Mouse (Mus musculus) heart, embryonic 10.5 days (tissue): ENCODE measurements around the gene Cdiptos. TPM values are rescaled to one million over a fixed set of nuclear protein-coding genes. Genes with fewer than 3 reads are reported as not detected.

Experiments
- DNase-seq: peaks from one replicate; pipeline ENCODE4 v3.0.0-alpha.2; 2017; ENCODE audit warnings: low spot score
- H3K27ac ChIP-seq: fragments of 300-500 bp; sonication (generic); 2 replicates; pipeline ENCODE4 v1.5.1; 2016; ENCODE audit warnings: mild to moderate bottlenecking
- H3K27me3 ChIP-seq: fragments of 300-500 bp; sonication (generic); 2 replicates; pipeline ENCODE4 v1.6.1; 2016; ENCODE audit warnings: mild to moderate bottlenecking; ENCODE audit not compliant: poor library complexity, insufficient read depth, severe bottlenecking
- H3K36me3 ChIP-seq: fragments of 300-500 bp; sonication (generic); 2 replicates; pipeline ENCODE4 v1.6.1; 2016; ENCODE audit warnings: mild to moderate bottlenecking, moderate library complexity
- H3K4me1 ChIP-seq: fragments of 300-500 bp; sonication (generic); 2 replicates; pipeline ENCODE4 v1.6.1; 2016; ENCODE audit warnings: mild to moderate bottlenecking
- H3K4me3 ChIP-seq: fragments of 300-500 bp; sonication (generic); 2 replicates; pipeline ENCODE4 v1.5.1; 2016; ENCODE audit warnings: mild to moderate bottlenecking, moderate library complexity
- H3K9me3 ChIP-seq: fragments of 300-500 bp; sonication (generic); 2 replicates; pipeline ENCODE4 v1.6.1; 2016; ENCODE audit warnings: mild to moderate bottlenecking, moderate library complexity
- WGBS: fragments of 180-500 bp; shearing (Covaris S2); methylation state at CpG from one replicate; pipeline ENCODE4 v1.1.7; 2016; 5-methylcytosine and 5-hydroxymethylcytosine counted together
- polyA plus RNA-seq: library from polyadenylated mRNA; unstranded; fragments of >200 nt; fragmentation: Nextera tagmentation; extraction: Ambion mirVana; gene quantifications from 2 replicates; pipeline ENCODE4 v1.2.1, GENCODE M21; 2016

Gene Cdiptos
- polyA plus RNA-seq, 1 experiment from 2014 or later = 1.5 TPM

DNA sequence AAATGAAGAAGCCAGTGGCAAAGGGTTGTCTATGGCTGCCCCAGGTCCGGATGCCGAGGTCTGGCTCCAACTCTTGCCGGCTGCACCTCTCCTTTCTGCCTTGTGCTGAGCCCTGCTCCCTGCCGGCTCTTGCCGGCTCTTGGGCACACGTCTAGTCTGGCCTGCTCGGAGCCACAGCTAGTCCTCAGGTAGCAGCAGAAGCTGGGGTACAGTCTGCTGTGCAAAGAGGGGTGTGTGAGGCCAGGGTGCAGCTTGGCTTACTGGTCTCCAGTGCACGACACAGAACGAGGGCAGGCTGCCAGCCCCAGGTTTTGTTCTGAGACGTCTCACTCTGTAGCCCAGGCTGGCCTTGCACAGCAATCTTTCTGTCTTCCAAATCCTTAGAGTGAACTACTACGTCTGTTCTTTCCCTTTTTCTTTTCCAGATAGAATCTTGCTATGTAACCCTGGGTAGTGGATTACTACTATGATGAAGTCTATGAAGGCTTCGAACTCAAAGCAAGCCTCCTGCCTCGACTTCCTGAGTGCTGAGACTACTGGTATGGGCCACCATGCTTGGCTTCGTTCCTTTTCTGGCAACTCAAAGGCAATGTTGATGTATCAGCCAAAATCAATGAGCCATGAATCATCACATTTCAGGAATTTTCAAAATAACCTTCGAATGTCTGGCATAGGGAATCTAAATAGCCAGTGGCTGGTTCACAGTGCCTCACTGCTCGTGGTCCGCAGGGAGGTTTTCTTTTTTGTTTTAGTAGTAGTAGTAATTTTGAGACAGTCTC, 33.6 kb upstream of the Cdiptos start:
- Histone ChIP-seq H3K4me1 (peaks cover 37% of the 10 kb centered on the region), H3K4me3 (no peak overlapping the region), H3K9me3 (no peaks in the 10 kb centered on the region), H3K27me3 (no peaks in the 10 kb centered on the region), H3K36me3 (peaks cover 21% of the 10 kb centered on the region), H3K27ac (peak overlapping the region; percentile 57)
- WGBS = 82% methylated on average over 17 of the region's 17 CpGs
- no peak for DNase-seq

DNA sequence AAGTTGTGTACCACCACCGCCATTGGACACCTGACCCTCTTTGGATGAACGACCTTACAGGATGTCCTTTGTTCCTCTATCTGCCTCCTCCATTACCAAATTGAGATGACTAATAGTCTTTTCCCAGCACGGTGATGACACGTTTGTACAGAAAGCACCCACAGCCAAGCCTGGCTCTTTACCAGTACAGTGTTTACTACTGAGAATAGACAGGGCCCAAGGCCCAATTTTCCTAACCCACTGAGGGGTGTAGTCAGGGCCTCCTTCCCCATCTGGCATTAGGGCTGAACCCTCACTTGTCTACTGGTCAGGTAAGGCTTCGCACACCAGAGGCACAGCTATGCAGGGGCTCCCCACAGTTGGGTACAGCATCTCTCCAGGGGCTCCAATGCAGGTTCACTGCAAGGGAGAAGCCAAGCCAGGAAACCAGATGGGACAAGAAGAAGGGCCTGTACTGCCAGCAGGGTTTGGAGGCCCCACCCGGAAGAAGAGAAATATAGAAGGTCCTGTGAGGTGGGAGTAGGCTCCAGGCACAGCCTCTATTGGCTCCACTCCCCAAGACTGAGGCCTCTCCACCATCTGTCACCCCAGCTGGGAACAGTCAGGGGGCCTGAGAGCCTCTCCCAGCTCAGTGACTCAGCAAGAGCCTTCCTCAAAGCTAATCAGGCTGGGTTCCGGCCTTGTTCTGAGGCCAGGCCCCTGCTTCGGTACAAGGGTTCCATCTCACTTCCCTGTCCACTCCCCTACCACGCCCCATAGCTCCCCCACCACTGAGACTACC, 32.5 kb upstream of the Cdiptos start:
- Histone ChIP-seq H3K4me3 (no peak overlapping the region), H3K27ac (peak overlapping the region; percentile 57), H3K4me1 (peaks cover 27% of the 10 kb centered on the region), H3K9me3 (no peaks in the 10 kb centered on the region), H3K36me3 (peaks cover 12% of the 10 kb centered on the region), H3K27me3 (no peaks in the 10 kb centered on the region)
- DNase-seq = peak; percentile 93
- 36% methylated on average over 9 of the region's 9 CpGs for WGBS

DNA sequence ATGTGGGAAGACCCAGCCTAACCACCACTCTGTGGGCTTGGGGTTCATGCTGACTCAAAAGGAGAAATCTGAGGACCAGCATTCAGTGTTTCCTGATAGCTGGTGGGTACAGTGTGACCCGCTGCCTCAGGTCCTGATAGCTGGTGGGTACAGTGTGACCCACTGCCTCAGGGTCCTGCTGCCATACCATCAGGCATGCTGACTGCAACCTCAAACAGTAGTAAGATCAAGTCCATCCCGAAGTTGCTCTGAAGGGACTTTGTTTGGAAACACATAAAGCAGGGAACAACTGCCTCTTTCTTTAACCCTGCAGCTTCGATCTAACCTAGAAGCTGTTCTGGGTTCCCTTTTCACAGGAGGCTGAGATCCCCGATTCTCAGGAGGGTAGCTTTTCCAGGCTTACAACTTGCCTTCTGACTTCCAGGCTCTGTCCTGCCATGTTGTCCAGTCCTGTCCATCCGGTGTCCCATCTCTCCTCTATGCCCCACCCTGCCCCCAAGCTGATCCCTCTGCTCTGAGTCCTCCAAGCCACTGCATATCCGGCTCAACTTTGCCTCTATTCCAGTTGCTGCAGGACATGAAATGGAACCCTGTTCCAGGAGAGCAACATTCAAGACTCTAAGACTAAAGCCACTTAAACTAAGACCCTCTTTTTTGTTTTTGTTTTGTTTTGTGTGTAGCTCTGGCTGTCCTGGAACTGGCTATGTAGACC, 31.6 kb upstream of the Cdiptos start:
- H3K36me3 ChIP-seq = peaks cover 3% of the 10 kb centered on the region
- DNase-seq = no peak
- peaks cover 20% of the 10 kb centered on the region for H3K4me1 ChIP-seq
- H3K27me3 ChIP-seq = no peaks in the 10 kb centered on the region
- H3K27ac ChIP-seq = no peak overlapping the region
- no peak overlapping the region for H3K4me3 ChIP-seq
- no peaks in the 10 kb centered on the region for H3K9me3 ChIP-seq
- WGBS = 83% methylated on average over 6 of the region's 6 CpGs

DNA sequence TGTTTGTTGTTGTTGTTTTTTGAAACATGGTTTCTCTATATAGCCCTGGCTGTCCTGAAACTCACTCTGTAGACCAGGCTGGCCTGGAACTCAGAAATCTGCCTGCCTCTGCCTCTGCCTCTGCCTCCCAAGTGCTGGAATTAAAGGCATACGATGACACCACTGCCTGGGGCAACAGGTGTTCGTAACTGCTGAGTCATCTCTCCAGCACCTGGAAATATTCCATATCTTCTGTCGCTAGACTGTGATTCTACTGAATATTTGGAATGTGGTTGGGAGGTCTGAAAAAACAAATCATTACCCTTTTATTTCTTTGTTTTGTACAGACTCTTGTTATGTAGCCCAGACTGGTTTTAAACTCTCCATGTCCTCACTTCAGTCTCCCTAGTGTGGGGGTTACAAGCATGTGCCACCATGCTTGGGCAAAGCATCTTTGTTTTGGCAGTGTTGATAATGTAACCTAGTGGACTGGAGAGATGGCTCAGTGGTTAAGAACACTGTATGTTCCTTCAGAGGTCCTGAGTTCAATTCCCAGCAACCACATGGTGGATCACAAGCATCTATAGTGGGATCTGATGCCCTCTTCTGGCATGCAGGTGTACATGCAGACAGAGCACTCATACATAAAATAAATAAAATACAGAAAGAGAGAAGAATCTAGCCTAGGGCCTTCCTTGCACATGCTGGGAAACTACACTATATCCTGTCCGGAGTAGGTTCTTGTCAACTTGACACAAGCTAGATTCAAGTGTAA, 28.4 kb upstream of the Cdiptos start:
- Histone ChIP-seq H3K4me1 (peaks cover 18% of the 10 kb centered on the region), H3K27ac (no peak overlapping the region), H3K4me3 (no peak overlapping the region), H3K9me3 (no peaks in the 10 kb centered on the region), H3K27me3 (no peaks in the 10 kb centered on the region), H3K36me3 (0 out of 2 replicates have a peak, but pooled peaks cover 3% of the 10 kb centered on the region)
- no peak for DNase-seq
- 79% methylated on average over 4 of the region's 4 CpGs for WGBS

DNA sequence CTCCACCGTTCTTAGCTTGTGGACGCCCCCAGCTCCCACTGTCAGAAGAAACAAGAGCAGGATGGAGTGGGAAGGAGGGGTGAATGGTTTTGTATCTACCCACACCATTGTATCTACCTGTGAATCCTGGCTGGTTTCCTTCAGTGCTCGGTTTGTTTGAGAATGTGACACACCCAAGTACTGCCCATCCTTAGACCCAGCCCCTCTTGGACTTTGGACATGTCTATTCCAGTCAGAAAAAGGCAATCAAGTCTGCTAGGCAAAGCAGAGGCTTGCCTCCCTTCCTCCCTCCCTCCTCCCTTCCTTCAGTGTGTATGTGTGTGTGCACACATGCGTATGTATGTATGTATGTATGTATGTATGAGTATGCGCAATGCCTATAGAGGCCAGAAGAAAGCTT, 27.7 kb upstream of the Cdiptos start:
- 0 out of 2 replicates have a peak, but pooled peaks cover 3% of the 10 kb centered on the region for H3K36me3 ChIP-seq
- no peaks in the 10 kb centered on the region for H3K27me3 ChIP-seq
- H3K9me3 ChIP-seq = no peaks in the 10 kb centered on the region
- H3K4me1 ChIP-seq = peaks cover 12% of the 10 kb centered on the region
- 86% methylated on average over 5 of the region's 5 CpGs for WGBS
- H3K27ac ChIP-seq = no peak overlapping the region
- H3K4me3 ChIP-seq = no peak overlapping the region
- DNase-seq = no peak

DNA sequence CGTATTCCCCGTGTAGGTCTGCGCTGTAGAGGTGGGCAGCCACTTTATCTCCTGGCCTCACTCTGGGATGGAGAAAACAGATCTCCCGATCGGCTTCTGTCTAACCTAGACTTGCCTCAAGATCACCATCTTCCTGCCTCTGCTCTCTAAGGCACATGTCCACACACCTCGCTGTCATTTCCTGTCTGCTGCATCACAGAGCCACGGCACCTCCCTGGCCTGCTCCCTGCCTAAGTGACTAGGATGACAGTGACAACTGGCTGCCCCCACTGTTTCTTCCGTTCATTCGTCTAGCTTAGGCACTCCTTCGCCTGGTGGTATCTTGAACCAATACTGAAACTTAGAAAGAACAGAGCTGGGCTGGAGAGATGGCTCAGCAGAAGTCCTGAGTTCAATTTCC, 23.7 kb upstream of the Cdiptos start:
- no peak overlapping the region for H3K4me3 ChIP-seq
- DNase-seq = no peak
- H3K27me3 ChIP-seq = no peaks in the 10 kb centered on the region
- WGBS = 68% methylated on average over 10 of the region's 10 CpGs
- H3K9me3 ChIP-seq = no peaks in the 10 kb centered on the region
- peaks cover 10% of the 10 kb centered on the region; the same call in 1 of the 2 replicates for H3K36me3 ChIP-seq
- no peaks in the 10 kb centered on the region for H3K4me1 ChIP-seq
- no peak overlapping the region for H3K27ac ChIP-seq

DNA sequence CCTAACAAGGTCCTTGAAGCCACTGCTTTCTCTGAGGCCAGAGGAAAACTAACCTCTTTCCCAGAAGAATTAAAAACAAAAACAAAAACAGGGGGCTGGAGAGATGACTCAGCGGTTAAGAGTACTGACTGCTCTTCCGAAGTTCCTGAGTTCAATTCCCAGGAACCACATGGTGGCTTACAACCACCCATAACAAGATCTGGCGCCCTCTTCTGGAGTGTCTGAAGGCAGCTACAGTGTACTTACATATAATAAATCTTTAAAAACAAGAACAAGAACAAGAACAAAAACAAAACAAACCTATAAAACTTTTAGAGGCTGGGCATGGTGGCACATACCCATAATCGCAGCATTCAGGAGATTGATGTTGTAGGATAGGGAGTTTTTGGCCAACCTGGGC, 20.6 kb upstream of the Cdiptos start:
- Histone ChIP-seq H3K4me3 (no peak overlapping the region), H3K27ac (no peak overlapping the region), H3K27me3 (no peaks in the 10 kb centered on the region), H3K36me3 (peaks cover 9% of the 10 kb centered on the region; the same call in 1 of the 2 replicates), H3K4me1 (no peaks in the 10 kb centered on the region), H3K9me3 (no peaks in the 10 kb centered on the region)
- DNase-seq = no peak
- 79% methylated on average over 4 of the region's 4 CpGs for WGBS

DNA sequence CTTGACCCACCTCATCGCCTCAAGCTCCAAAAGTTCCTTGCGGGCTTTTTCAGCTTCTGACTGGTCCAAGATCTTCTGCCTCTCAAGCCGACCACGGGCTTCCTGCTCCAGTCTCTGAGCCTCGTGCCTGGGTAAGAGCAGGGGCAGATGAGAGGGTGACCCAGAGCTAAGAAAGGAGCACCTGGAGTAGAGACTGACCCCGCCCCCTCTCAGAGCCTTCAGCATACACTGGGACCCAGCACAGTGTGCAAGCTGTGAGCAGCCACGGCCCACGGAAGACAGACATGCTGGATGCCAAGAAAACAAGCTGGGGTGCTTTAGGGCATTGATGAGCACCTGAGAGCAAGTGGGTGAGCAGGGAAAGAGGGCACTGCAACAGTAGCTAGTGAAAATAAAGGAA, 12.9 kb upstream of the Cdiptos start:
- peaks cover 19% of the 10 kb centered on the region; the same call in 1 of the 2 replicates for H3K27me3 ChIP-seq
- no peak overlapping the region for H3K4me3 ChIP-seq
- no peak overlapping the region for H3K27ac ChIP-seq
- no peak for DNase-seq
- no peaks in the 10 kb centered on the region for H3K9me3 ChIP-seq
- peaks cover 6% of the 10 kb centered on the region; the same call in 1 of the 2 replicates for H3K36me3 ChIP-seq
- 66% methylated on average over 8 of the region's 8 CpGs for WGBS
- 0 out of 2 replicates have a peak, but pooled peaks cover 12% of the 10 kb centered on the region for H3K4me1 ChIP-seq

DNA sequence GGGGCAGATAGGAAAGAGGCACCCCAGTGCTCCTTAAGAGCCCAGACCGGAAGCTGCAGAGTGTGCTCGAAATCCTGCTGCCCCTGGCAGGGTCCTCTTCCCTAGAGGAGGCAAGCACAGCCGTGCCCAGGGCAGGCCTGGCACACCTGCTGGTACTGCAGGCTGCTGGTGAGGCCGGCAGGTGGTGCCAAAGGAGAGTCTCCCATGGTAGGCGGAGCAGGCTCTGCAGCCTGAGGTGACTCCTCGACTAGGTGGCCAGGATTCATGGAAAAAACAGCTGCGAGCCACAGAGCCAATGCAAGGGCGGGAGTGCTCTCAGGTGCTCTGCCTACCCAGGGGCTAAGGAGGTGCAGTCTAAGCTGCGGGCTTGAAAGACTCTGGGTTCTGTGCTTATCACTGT, 10.4 kb upstream of the Cdiptos start:
- 37% methylated on average over 9 of the region's 9 CpGs for WGBS

DNA sequence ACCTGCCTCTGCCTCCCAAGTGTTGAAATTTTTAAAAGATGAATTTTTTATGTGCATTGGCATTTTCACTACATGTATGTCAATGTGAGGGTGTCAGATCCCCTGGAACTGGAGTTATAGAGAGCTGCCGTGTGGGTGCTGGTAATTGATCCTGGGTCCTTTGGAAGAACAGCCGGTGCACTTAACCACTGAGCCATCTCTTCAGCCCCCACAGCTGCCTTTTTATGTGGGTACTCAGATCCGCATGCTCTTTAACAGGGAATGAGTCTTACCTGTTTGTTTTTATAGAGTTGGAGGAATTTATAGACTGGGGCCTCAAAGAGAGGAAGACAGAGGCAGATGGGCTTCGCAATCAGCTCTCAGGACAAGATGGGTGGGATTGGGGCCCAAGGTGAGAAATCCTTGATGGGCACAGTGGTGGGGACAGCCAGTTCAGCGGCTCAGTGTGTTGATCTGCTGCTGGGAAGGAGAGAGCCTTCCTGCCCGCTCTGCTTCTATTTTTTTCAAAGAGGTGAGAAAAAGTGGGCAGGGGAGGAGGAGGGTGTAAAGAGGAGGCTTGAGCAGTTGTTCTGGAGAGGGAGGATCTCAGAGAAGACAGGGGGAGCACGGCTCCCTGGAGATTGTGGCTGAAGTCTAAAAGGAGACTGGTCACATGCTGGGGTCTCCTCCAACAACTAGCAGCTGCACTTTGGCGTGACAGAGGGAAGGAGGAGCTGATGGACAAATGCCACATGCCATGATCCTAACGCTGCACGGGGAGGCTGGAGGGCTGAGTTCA, 9.0 kb upstream of the Cdiptos start:
- Histone ChIP-seq H3K4me1 (0 out of 2 replicates have a peak, but pooled peaks cover 12% of the 10 kb centered on the region), H3K27ac (0 out of 2 replicates have a peak overlapping the region, but pooled peaks have one; percentile 3), H3K9me3 (no peaks in the 10 kb centered on the region), H3K4me3 (no peak overlapping the region), H3K27me3 (peaks cover 19% of the 10 kb centered on the region; the same call in 1 of the 2 replicates), H3K36me3 (peaks cover 20% of the 10 kb centered on the region)
- DNase-seq = no peak
- 41% methylated on average over 10 of the region's 10 CpGs for WGBS

More for the DNA sequence above, 10.4 kb upstream of the Cdiptos start:
- no peak overlapping the region for H3K27ac ChIP-seq
- DNase-seq = no peak
- peaks cover 19% of the 10 kb centered on the region; the same call in 1 of the 2 replicates for H3K27me3 ChIP-seq
- no peaks in the 10 kb centered on the region for H3K9me3 ChIP-seq
- H3K36me3 ChIP-seq = peaks cover 6% of the 10 kb centered on the region; the same call in 1 of the 2 replicates
- H3K4me3 ChIP-seq = no peak overlapping the region
- 0 out of 2 replicates have a peak, but pooled peaks cover 12% of the 10 kb centered on the region for H3K4me1 ChIP-seq

DNA sequence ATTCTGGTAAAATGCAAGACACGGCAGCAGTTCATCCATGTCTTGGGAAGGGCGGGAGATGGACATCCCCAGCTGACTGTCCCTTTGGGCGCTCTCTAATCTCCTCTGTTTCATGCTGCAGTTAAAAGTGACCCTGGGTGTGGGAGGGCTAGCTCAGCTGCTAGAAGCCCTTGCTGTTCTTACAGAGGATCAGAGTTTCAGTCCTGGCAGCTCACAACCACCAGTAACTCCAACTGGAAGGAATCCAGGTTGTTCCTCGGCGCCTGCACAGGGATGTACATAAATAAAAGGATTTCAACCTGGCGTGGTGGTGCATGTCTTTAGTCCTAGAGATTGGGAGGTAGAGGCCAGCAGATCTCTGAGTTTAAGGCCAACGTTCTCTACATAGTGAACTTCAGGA, 7.2 kb upstream of the Cdiptos start:
- DNase-seq = no peak
- H3K9me3 ChIP-seq = no peaks in the 10 kb centered on the region
- peaks cover 31% of the 10 kb centered on the region for H3K36me3 ChIP-seq
- peaks cover 6% of the 10 kb centered on the region; the same call in 1 of the 2 replicates for H3K27me3 ChIP-seq
- no peak overlapping the region for H3K4me3 ChIP-seq
- 73% methylated on average over 7 of the region's 7 CpGs for WGBS
- H3K4me1 ChIP-seq = 0 out of 2 replicates have a peak, but pooled peaks cover 15% of the 10 kb centered on the region
- H3K27ac ChIP-seq = no peak overlapping the region
